Mouse (Mus musculus): ENCODE results near the gene Ralgds. TPM values are rescaled to one million over a fixed set of nuclear protein-coding genes. Genes with fewer than 3 reads are reported as not detected.

The Ralgds gene
- polyA plus RNA-seq, 1 experiment from 2014 or later: 70.8 TPM

DNA sequence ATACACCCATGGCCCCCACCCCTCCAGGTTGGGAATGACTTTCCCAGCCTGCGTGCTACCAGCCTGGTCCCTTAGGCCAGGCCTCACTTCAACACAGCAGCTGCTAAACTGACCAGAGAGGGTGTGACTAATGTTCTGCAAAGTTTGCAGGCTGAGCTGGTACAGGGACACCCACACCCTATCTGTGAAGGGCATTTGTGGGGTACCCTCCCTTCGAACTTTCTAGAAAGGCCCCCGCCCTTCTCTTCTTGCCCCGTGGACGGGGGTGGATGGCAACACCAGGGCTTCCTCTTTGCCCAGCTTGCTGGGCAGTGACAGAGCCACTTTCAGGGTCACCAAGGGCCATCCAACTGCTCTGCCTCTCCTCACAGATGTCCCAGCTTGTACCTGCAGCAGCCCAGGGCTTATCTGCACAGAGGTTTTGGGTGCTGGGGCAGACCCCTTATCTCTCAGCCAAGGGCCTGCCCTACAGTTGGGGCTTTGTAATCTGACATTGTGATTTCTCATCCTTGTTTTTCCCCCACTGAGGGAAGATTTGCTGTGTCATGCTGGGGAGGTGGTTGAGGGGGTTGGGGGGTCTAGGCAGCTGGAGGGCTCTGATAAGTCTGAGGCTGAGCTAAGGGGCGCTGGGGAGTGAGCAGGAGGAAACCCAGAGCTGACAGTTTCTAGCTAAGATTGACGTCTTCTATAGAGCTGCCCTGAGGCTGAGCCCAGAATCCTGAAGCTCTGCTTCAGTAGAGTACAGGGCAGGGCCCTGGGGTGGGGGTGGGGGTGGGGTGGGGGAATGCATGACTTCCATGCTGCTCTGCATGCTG lies 85.0 kb downstream of the Ralgds start:
- Histone ChIP-seq H3K4me2 (replicated peaks) (no peak overlapping the region), H3K4me3 (replicated peaks) (no peak overlapping the region), H3K9me3 (replicated peaks) (no peaks in the 10 kb centered on the region), H3K36me3 (no peaks in the 10 kb centered on the region), H3K27ac (replicated peaks) (no peak overlapping the region), H3K9ac (no peak overlapping the region), H3K27me3 (0 out of 2 replicates have a peak, but pooled peaks cover 3% of the 10 kb centered on the region), H3K4me1 (no peaks in the 10 kb centered on the region)
- ATAC-seq (ENCODE audit: insufficient number of reproducible peaks, low FRiP score, low TSS enrichment, low read depth): no peak
- WGBS: 74% methylated on average over 7 of the region's 7 CpGs

GRCm38 (mm10) chr2:28598692-28599568 lies 86.0 kb downstream of the Ralgds start:
- WGBS: 52% methylated on average over 12 of the region's 12 CpGs
- no peaks in the 10 kb centered on the region for H3K36me3 ChIP-seq
- H3K4me3 ChIP-seq (replicated peaks): no peak overlapping the region
- H3K4me2 ChIP-seq (replicated peaks): no peak overlapping the region
- H3K27ac ChIP-seq (replicated peaks): no peak overlapping the region
- 0 out of 2 replicates have a peak, but pooled peaks cover 2% of the 10 kb centered on the region for H3K27me3 ChIP-seq
- no peaks in the 10 kb centered on the region for H3K9me3 ChIP-seq (replicated peaks)
- no peaks in the 10 kb centered on the region for H3K4me1 ChIP-seq
- ATAC-seq (ENCODE audit: insufficient number of reproducible peaks, low FRiP score, low TSS enrichment, low read depth): no peak
- H3K9ac ChIP-seq: no peak overlapping the region

- no peaks in the 10 kb centered on the region for H3K27me3 ChIP-seq
- no peaks in the 10 kb centered on the region for H3K9me3 ChIP-seq (replicated peaks)
- WGBS: 73% methylated on average over 6 of the region's 6 CpGs
- no peaks in the 10 kb centered on the region for H3K4me1 ChIP-seq
- no peak overlapping the region for H3K4me3 ChIP-seq (replicated peaks)
- no peak overlapping the region for H3K27ac ChIP-seq (replicated peaks)
- ATAC-seq (ENCODE audit: insufficient number of reproducible peaks, low FRiP score, low TSS enrichment, low read depth): no peak
- no peak overlapping the region for H3K9ac ChIP-seq
- no peaks in the 10 kb centered on the region for H3K36me3 ChIP-seq
- H3K4me2 ChIP-seq (replicated peaks): no peak overlapping the region
These were observed 86.6 kb downstream of the Ralgds start for GRCm38 (mm10) chr2:28599569-28599900.

- no peak overlapping the region for H3K27ac ChIP-seq (replicated peaks)
- no peak overlapping the region for H3K4me2 ChIP-seq (replicated peaks)
- H3K4me1 ChIP-seq: 0 out of 2 replicates have a peak, but pooled peaks cover under 1% of the 10 kb centered on the region
- no peak overlapping the region for H3K4me3 ChIP-seq (replicated peaks)
- 57% methylated on average over 12 of the region's 12 CpGs for WGBS
- H3K9ac ChIP-seq: no peak overlapping the region
- no peaks in the 10 kb centered on the region for H3K27me3 ChIP-seq
- no peaks in the 10 kb centered on the region for H3K36me3 ChIP-seq
- ATAC-seq (ENCODE audit: insufficient number of reproducible peaks, low FRiP score, low TSS enrichment, low read depth): no peak
- H3K9me3 ChIP-seq (replicated peaks): no peaks in the 10 kb centered on the region
These were observed 89.0 kb downstream of the Ralgds start for GRCm38 (mm10) chr2:28601720-28602590.

Other genes starting within 250 kb of the Ralgds start
- gene Ppp1r26, start 66.3 kb upstream of the Ralgds start, polyA plus RNA-seq (2015; fragmentation: Nextera tagmentation; extraction: Ambion mirVana): 5.3 and 6.5 TPM in 2 replicates
- gene 1700007K13Rik, start 46.8 kb upstream of the Ralgds start, polyA plus RNA-seq (2015; fragmentation: Nextera tagmentation; extraction: Ambion mirVana): 6.9 and 11.8 TPM in 2 replicates
- gene Mrps2, start 45.1 kb upstream of the Ralgds start, polyA plus RNA-seq (2015; fragmentation: Nextera tagmentation; extraction: Ambion mirVana): 50.1 and 54.8 TPM in 2 replicates
- gene Gbgt1, start 16.2 kb upstream of the Ralgds start, polyA plus RNA-seq (2015; fragmentation: Nextera tagmentation; extraction: Ambion mirVana): 0.95 and 1.2 TPM in 2 replicates
- 1.7 and 2.2 TPM in 2 replicates for gene Gm10134, start 7.0 kb upstream of the Ralgds start, polyA plus RNA-seq (2015; fragmentation: Nextera tagmentation; extraction: Ambion mirVana)
- gene Cel, start 50.3 kb downstream of the Ralgds start, polyA plus RNA-seq (2015; fragmentation: Nextera tagmentation; extraction: Ambion mirVana): 0.08 TPM in 1 of 2 replicates, not detected in the other
- gene Gtf3c5, start 70.6 kb downstream of the Ralgds start, polyA plus RNA-seq (2015; fragmentation: Nextera tagmentation; extraction: Ambion mirVana): 45.9 and 47.7 TPM in 2 replicates
- not detected in 2 replicates for gene Gfi1b, start 108.9 kb downstream of the Ralgds start, polyA plus RNA-seq (2015; fragmentation: Nextera tagmentation; extraction: Ambion mirVana)
- gene Tsc1, start 128.1 kb downstream of the Ralgds start, polyA plus RNA-seq (2015; fragmentation: Nextera tagmentation; extraction: Ambion mirVana): 17.2 and 18.0 TPM in 2 replicates
- 7.4 and 10.3 TPM in 2 replicates for gene Spaca9, start 186.6 kb downstream of the Ralgds start, polyA plus RNA-seq (2015; fragmentation: Nextera tagmentation; extraction: Ambion mirVana)
- 2.9 and 6.5 TPM in 2 replicates for gene Ak8, start 187.0 kb downstream of the Ralgds start, polyA plus RNA-seq (2015; fragmentation: Nextera tagmentation; extraction: Ambion mirVana)